Mouse (Mus musculus): ENCODE data around the gene Mpzl1.

DNA sequence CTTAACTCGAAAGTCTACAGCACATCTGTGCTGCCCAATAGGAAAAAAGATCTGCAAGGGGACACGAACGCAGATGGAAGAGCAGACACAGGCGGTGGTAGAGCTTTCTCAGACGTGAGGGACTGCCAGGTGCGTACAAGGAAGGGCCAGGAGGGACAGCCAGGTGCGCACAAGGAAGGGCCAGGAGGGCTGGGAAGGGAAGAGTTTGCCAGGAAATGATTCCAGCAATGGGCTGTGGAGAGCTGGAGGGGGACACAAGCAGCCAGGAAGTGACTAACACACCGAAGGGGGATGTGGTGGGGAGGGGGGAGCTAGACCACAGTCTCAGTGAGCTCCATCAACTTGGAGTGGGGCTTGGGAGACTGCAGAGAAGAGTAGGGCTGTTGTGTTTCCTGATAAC lies 4.4 kb downstream of the Mpzl1 start:
- no peak for TF ChIP-seq CTCF (IDR thresholded peaks at IDR 0.05; ENCODE audit: low read depth)
- TF ChIP-seq EP300 (IDR thresholded peaks at IDR 0.05; ENCODE audit: low read depth): no peak
